Mouse (Mus musculus) kidney, embryonic 15.5 days (tissue): Measurements from ENCODE around the gene Gabrg2. TPM values are rescaled to one million over a fixed set of nuclear protein-coding genes. Genes with fewer than 3 reads are reported as not detected.

Experiments
- ATAC-seq: fragments of 200-750 bp; cut with Nextera tagmentation; replicated peaks from 2 replicates; pipeline ENCODE4 v1.8.0; 2017; ENCODE audit warnings: moderate TSS enrichment; ENCODE audit not compliant: low FRiP score
- H3K27ac ChIP-seq: fragments of 300-500 bp; sonication (generic); 2 replicates; pipeline ENCODE4 v1.5.1; 2015; ENCODE audit warnings: mild to moderate bottlenecking, inconsistent platforms
- H3K27me3 ChIP-seq: fragments of 300-500 bp; sonication (generic); 2 replicates; pipeline ENCODE4 v1.6.1; 2015; ENCODE audit warnings: inconsistent platforms
- H3K36me3 ChIP-seq: fragments of 300-500 bp; sonication (generic); 2 replicates; pipeline ENCODE4 v1.6.1; 2015; ENCODE audit warnings: inconsistent platforms
- H3K4me1 ChIP-seq: fragments of 300-500 bp; sonication (generic); 2 replicates; pipeline ENCODE4 v1.6.1; 2015; ENCODE audit warnings: inconsistent platforms
- H3K4me2 ChIP-seq: fragments of 300-500 bp; sonication (generic); 2 replicates; pipeline ENCODE4 v1.6.1; 2015; ENCODE audit warnings: moderate library complexity, mild to moderate bottlenecking, inconsistent platforms
- H3K4me3 ChIP-seq: fragments of 300-500 bp; sonication (generic); replicated peaks from 2 replicates; pipeline ENCODE4 v1.5.1; 2015; ENCODE audit warnings: mild to moderate bottlenecking, inconsistent platforms
- H3K9ac ChIP-seq: fragments of 300-500 bp; sonication (generic); 2 replicates; pipeline ENCODE4 v1.6.1; 2015; ENCODE audit warnings: mild to moderate bottlenecking, inconsistent platforms
- H3K9me3 ChIP-seq: fragments of 300-500 bp; sonication (generic); replicated peaks from 2 replicates; pipeline ENCODE4 v1.6.1; 2016; ENCODE audit warnings: inconsistent platforms
- WGBS: fragments of 180-500 bp; shearing (Covaris S2); methylation state at CpG from one replicate; pipeline ENCODE4 v1.1.7; 2015; ENCODE audit warnings: mixed read lengths; 5-methylcytosine and 5-hydroxymethylcytosine counted together
- polyA plus RNA-seq: library from polyadenylated mRNA; unstranded; fragments of >200 nt; fragmentation: Nextera tagmentation; extraction: Ambion mirVana; gene quantifications from 2 replicates; pipeline ENCODE4 v1.2.1, GENCODE M21; 2015

The Gabrg2 gene
- 0.23 and 0.43 TPM in 2 replicates for polyA plus RNA-seq

DNA sequence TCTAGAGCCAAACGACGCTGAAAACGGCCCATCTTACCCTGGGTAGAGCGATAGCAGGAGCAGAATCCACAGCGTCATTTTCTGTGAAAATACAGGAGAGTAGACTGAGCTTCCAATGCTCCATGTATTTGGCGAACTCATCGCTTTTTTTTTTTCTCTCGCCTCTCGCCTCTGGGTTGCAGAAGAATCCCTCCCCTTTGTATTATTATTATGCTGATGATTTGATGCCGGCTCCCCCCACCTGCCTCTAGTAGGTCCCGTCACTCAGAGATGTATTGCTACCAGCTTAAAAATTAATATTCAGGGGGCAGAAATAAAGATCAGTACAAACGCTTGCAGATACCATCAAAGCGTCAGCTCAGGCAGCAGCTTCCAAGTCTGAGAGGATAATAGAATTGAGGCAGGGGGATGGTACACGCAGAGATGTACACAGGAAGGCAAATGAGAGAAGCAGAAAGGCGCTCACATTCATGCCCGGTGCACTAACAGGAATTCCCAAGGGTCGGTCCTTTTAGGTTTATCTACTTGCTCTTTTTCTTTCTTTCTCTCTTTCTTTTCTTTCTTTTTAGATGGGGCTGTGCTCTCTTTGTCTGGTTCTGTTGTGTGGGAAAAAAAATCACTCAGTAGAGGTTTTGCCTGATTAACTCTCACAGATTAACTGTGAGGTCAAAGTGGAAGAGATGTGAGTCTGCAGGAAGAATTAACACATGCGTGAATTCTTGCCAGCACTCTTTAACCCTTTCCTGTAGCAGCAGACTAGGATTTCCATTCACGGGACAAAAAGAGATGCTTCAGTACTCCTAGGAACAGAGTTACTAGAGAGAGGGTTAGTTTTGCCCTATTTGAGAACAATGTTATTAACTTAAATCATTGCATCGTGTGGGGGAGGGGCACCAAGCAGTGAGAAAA is at the start of gene Gabrg2:
Gabrg2 (minus strand) TSS at position 668 of the 909 bp plus-strand sequence.
- WGBS = 9% methylated on average over 20 of the region's 20 CpGs
- Histone ChIP-seq H3K36me3 (no peaks in the 10 kb centered on the region), H3K9me3 (no peaks in the 10 kb centered on the region), H3K9ac (no peak within 1 kb of the TSS), H3K27me3 (no peaks in the 10 kb centered on the region), H3K4me3 (no peak within 1 kb of the TSS), H3K27ac (no peak within 1 kb of the TSS), H3K4me1 (0 out of 2 replicates have a peak, but pooled peaks cover 4% of the 10 kb centered on the region), H3K4me2 (peak within 1 kb of the TSS; percentile 25)
- ATAC-seq = no peak

GRCm38 (mm10) chr11:42048201-42048600 is 47.5 kb upstream of the Gabrg2 start:
- H3K4me1 ChIP-seq = no peaks in the 10 kb centered on the region
- ATAC-seq = no peak
- no peak overlapping the region for H3K27ac ChIP-seq
- no peaks in the 10 kb centered on the region for H3K9me3 ChIP-seq
- no peak overlapping the region for H3K9ac ChIP-seq
- H3K4me2 ChIP-seq = no peak overlapping the region
- no peak overlapping the region for H3K4me3 ChIP-seq
- no peaks in the 10 kb centered on the region for H3K27me3 ChIP-seq
- no peaks in the 10 kb centered on the region for H3K36me3 ChIP-seq

DNA sequence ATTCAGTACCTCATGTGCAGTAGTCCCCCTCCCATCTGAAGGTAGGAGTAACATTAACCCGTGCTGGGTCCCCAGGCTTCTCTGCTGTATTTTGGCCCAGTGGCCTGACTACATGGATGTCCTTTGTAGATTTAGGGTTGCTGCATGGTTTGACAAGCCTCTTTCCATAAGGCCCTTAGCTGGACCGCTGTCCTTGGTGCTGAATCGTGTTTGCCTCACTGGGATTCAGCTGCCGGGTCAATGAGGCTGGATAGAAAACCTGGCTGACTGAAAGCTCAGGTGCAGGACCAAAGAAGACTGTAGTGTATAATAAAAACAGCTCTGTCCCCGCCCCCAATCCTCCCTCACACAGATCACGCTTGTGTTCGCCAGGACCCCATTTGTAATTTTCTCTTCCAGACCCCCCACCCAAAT is 1.2 kb downstream of the Gabrg2 start:
- Histone ChIP-seq H3K27me3 (no peaks in the 10 kb centered on the region), H3K9me3 (no peaks in the 10 kb centered on the region), H3K4me2 (peak overlapping the region; percentile 25), H3K4me1 (0 out of 2 replicates have a peak, but pooled peaks cover 4% of the 10 kb centered on the region), H3K36me3 (no peaks in the 10 kb centered on the region), H3K27ac (no peak overlapping the region), H3K4me3 (no peak overlapping the region), H3K9ac (no peak overlapping the region)
- 1% methylated on average over 7 of the region's 7 CpGs for WGBS
- peak; percentile 91 for ATAC-seq

- 61% methylated on average over 6 of the region's 6 CpGs for WGBS
- H3K36me3 ChIP-seq = no peaks in the 10 kb centered on the region
Measured at GRCm38 (mm10) chr11:41980152-41980551, 20.5 kb downstream of the Gabrg2 start.

DNA sequence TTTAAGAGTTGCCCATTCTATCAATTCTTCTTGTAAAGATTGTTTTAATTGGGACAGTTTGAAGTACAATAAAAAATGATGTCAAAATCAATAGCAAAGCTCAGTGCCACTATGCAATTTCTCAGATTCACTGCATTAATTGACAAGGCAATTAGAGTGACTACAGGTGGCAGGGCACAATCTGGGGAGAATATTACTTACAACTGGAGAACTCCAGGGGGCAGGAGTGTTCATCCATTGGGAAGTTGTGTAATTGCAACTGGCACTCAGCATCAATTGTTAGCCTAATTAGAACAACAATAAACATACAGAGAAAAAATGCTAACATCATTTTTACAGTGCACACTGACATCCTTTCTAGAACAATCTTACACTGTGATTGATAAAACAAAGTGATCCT is 32.1 kb downstream of the Gabrg2 start:
- Histone ChIP-seq H3K4me2 (no peak overlapping the region), H3K36me3 (no peaks in the 10 kb centered on the region)
- ATAC-seq = no peak

More at GRCm38 (mm10) chr11:41980152-41980551, 20.5 kb downstream of the Gabrg2 start:
- Histone ChIP-seq H3K4me3 (no peak overlapping the region), H3K9me3 (no peaks in the 10 kb centered on the region), H3K4me2 (no peak overlapping the region), H3K27ac (no peak overlapping the region), H3K9ac (no peak overlapping the region), H3K4me1 (no peaks in the 10 kb centered on the region), H3K27me3 (no peaks in the 10 kb centered on the region)
- no peak for ATAC-seq

GRCm38 (mm10) chr11:41962706-41963105 is 38.0 kb downstream of the Gabrg2 start:
- ATAC-seq = no peak
- Histone ChIP-seq H3K4me2 (no peak overlapping the region), H3K9ac (no peak overlapping the region), H3K4me1 (no peaks in the 10 kb centered on the region), H3K27me3 (no peaks in the 10 kb centered on the region), H3K27ac (no peak overlapping the region), H3K4me3 (no peak overlapping the region), H3K9me3 (no peaks in the 10 kb centered on the region), H3K36me3 (no peaks in the 10 kb centered on the region)
- WGBS = 62% methylated on average over 8 of the region's 8 CpGs

More for the DNA sequence above, 32.1 kb downstream of the Gabrg2 start:
- Histone ChIP-seq H3K9me3 (no peaks in the 10 kb centered on the region), H3K4me1 (no peaks in the 10 kb centered on the region), H3K27me3 (no peaks in the 10 kb centered on the region), H3K27ac (no peak overlapping the region), H3K4me3 (no peak overlapping the region), H3K9ac (no peak overlapping the region)

DNA sequence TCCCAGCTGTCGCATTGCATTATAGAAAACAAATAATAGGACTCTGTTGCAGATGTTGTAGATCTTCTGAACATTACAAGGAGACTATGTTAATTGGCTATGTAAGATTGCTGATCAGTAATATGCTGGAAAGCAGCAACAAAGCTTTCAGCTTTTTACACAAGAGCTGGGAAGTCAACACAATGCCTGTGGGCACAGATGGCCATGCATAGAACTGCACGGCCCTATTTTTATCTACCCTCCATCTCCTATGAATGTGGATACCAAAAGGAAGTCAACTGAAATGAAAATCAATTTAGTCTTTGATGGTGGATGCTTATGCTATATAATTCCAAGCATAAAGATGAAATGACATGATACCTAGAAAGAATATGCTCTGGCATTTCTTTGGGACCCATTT is 47.1 kb downstream of the Gabrg2 start:
- no peak overlapping the region for H3K9ac ChIP-seq
- WGBS = 82% methylated on average over 2 of the region's 2 CpGs
- no peaks in the 10 kb centered on the region for H3K36me3 ChIP-seq
- no peak overlapping the region for H3K27ac ChIP-seq
- H3K4me1 ChIP-seq = no peaks in the 10 kb centered on the region
- H3K9me3 ChIP-seq = no peaks in the 10 kb centered on the region
- H3K27me3 ChIP-seq = no peaks in the 10 kb centered on the region
- no peak for ATAC-seq
- H3K4me3 ChIP-seq = no peak overlapping the region
- H3K4me2 ChIP-seq = no peak overlapping the region

GRCm38 (mm10) chr11:41951898-41952297 is 48.8 kb downstream of the Gabrg2 start:
- no peaks in the 10 kb centered on the region for H3K4me1 ChIP-seq
- no peak overlapping the region for H3K4me2 ChIP-seq
- no peak overlapping the region for H3K9ac ChIP-seq
- H3K4me3 ChIP-seq = no peak overlapping the region
- 59% methylated on average over 3 of the region's 3 CpGs for WGBS
- H3K9me3 ChIP-seq = no peaks in the 10 kb centered on the region
- H3K36me3 ChIP-seq = no peaks in the 10 kb centered on the region
- no peaks in the 10 kb centered on the region for H3K27me3 ChIP-seq
- ATAC-seq = no peak
- H3K27ac ChIP-seq = no peak overlapping the region

GRCm38 (mm10) chr11:41945471-41945870 is 55.2 kb downstream of the Gabrg2 start:
- no peak overlapping the region for H3K9ac ChIP-seq
- no peak overlapping the region for H3K27ac ChIP-seq
- 87% methylated on average over 5 of the region's 5 CpGs for WGBS
- H3K36me3 ChIP-seq = no peaks in the 10 kb centered on the region
- H3K4me1 ChIP-seq = no peaks in the 10 kb centered on the region
- no peak overlapping the region for H3K4me2 ChIP-seq
- H3K4me3 ChIP-seq = no peak overlapping the region
- H3K9me3 ChIP-seq = no peaks in the 10 kb centered on the region
- H3K27me3 ChIP-seq = no peaks in the 10 kb centered on the region
- no peak for ATAC-seq

DNA sequence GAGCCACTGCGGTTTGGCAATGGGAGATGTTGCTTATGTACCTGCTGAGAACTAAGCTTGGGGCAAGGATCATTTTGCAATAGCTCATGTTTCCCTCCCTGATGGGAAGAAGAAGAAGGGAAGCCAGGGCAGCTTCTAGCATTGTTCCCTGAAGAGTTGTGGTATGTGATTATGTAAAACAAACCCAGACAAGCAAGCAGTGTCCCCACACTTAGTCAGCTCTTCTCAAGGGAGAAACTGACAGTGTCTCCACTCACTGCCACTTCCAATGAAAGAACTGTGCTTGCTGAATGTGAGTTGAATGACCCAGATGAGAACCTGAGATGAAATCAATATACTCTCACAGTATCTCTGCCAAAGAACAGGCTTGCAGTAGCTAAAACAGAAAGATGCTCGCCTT is 62.7 kb downstream of the Gabrg2 start:
- Histone ChIP-seq H3K36me3 (no peaks in the 10 kb centered on the region), H3K4me1 (no peaks in the 10 kb centered on the region), H3K27ac (no peak overlapping the region), H3K4me2 (no peak overlapping the region), H3K9me3 (no peaks in the 10 kb centered on the region), H3K9ac (no peak overlapping the region), H3K4me3 (no peak overlapping the region), H3K27me3 (no peaks in the 10 kb centered on the region)
- ATAC-seq = no peak
- 70% methylated on average over 2 of the region's 2 CpGs for WGBS

- Histone ChIP-seq H3K27me3 (no peaks in the 10 kb centered on the region), H3K4me1 (no peaks in the 10 kb centered on the region), H3K27ac (no peak overlapping the region), H3K4me2 (no peak overlapping the region), H3K9ac (no peak overlapping the region), H3K36me3 (no peaks in the 10 kb centered on the region), H3K9me3 (no peaks in the 10 kb centered on the region), H3K4me3 (no peak overlapping the region)
- no peak for ATAC-seq
Measured at GRCm38 (mm10) chr11:41918864-41919263, 81.8 kb downstream of the Gabrg2 start.

DNA sequence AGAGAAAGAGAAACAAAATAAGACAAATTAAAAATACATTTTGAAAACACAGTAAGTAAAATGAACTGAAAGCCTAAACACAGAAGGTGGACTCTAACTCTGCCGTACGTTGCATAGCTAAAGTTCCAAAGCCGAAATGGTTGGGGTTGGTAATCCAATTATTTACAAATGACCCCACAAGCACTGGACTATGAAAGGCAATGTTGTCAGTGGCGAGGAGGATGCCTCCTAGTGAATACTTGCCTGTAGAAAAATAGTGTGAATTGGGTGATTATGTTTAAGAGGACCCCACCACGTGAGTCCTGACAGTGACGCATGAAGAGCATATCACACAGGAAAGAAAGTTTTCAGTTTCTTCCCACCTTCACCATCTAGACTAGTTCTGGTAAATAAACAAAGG is 86.6 kb downstream of the Gabrg2 start:
- Histone ChIP-seq H3K27ac (no peak overlapping the region), H3K4me3 (no peak overlapping the region), H3K4me1 (no peaks in the 10 kb centered on the region), H3K9me3 (no peaks in the 10 kb centered on the region), H3K36me3 (no peaks in the 10 kb centered on the region), H3K9ac (no peak overlapping the region), H3K27me3 (no peaks in the 10 kb centered on the region), H3K4me2 (no peak overlapping the region)
- WGBS = 67% methylated on average over 6 of the region's 6 CpGs
- ATAC-seq = no peak

DNA sequence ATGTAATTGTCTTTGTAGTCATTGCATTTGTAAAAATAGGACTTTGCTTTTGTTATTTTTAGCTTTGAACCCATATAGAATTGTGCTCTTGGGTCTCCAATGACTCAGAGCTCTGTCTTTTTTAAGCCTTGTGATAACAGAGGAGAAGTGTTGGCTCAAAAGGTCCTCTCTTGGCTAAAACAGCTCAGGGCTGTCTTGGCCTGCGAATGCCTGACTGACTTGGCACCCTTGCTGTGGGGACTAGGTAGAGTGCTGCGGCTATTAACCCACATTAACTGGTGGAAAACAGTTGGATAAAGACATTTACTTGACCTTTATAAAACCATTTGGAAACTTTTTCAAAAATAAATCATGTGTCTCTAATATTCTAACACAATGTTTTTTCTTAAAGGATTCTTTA is 97.0 kb downstream of the Gabrg2 start:
- Histone ChIP-seq H3K9me3 (no peaks in the 10 kb centered on the region), H3K27me3 (no peaks in the 10 kb centered on the region), H3K4me1 (no peaks in the 10 kb centered on the region), H3K36me3 (no peaks in the 10 kb centered on the region), H3K4me3 (no peak overlapping the region), H3K9ac (no peak overlapping the region), H3K27ac (no peak overlapping the region), H3K4me2 (no peak overlapping the region)
- no peak for ATAC-seq
- 89% methylated on average over 2 of the region's 2 CpGs for WGBS
